Mouse (Mus musculus) right cerebral cortex, adult 2 months (tissue): Measurements from ENCODE around the gene Lrrc8c.

ENCODE experiments used
- DNase-seq, 2 experiments: peaks; one replicate each; pipeline ENCODE4 v3.0.0; 2021 to 2022; ENCODE audit warnings: low spot score in 2 of 2

The Lrrc8c gene

GRCm38 (mm10) chr5:105501136-105501535, 18.1 kb upstream of the Lrrc8c start:
- no peak for DNase-seq

- DNase-seq: no peak
Measured at GRCm38 (mm10) chr5:105508813-105509212, 10.4 kb upstream of the Lrrc8c start.

- DNase-seq: no peak
Measured at GRCm38 (mm10) chr5:105512297-105512696, 6.9 kb upstream of the Lrrc8c start.

GRCm38 (mm10) chr5:105515532-105515931, 3.7 kb upstream of the Lrrc8c start:
- DNase-seq: no peak

- DNase-seq: no peak
Measured at GRCm38 (mm10) chr5:105516290-105516689, 2.9 kb upstream of the Lrrc8c start.

- DNase-seq: no peak
Measured at GRCm38 (mm10) chr5:105517992-105518625, 1.1 kb upstream of the Lrrc8c start.

GRCm38 (mm10) chr5:105518626-105519095, 527 bp upstream of the Lrrc8c start:
- peak; percentile 39 to 48 for DNase-seq

- DNase-seq: no peak
Measured at GRCm38 (mm10) chr5:105519976-105520300, 750 bp downstream of the Lrrc8c start.

GRCm38 (mm10) chr5:105520442-105520965, 1.3 kb downstream of the Lrrc8c start:
- no peak for DNase-seq

GRCm38 (mm10) chr5:105523452-105523851, 4.3 kb downstream of the Lrrc8c start:
- DNase-seq: no peak

GRCm38 (mm10) chr5:105525004-105525403, 5.8 kb downstream of the Lrrc8c start:
- DNase-seq: no peak

- DNase-seq: no peak
Measured at GRCm38 (mm10) chr5:105526107-105526645, 7.0 kb downstream of the Lrrc8c start.

GRCm38 (mm10) chr5:105526766-105527165, 7.6 kb downstream of the Lrrc8c start:
- no peak for DNase-seq

- no peak for DNase-seq
Measured at GRCm38 (mm10) chr5:105527477-105528331, 8.5 kb downstream of the Lrrc8c start.

- no peak for DNase-seq
Measured at GRCm38 (mm10) chr5:105530576-105530975, 11.4 kb downstream of the Lrrc8c start.

- no peak for DNase-seq
Measured at GRCm38 (mm10) chr5:105535186-105535585, 16.0 kb downstream of the Lrrc8c start.

- DNase-seq: no peak
Measured at GRCm38 (mm10) chr5:105536172-105536571, 17.0 kb downstream of the Lrrc8c start.

GRCm38 (mm10) chr5:105537101-105537723, 18.0 kb downstream of the Lrrc8c start:
- DNase-seq: no peak

GRCm38 (mm10) chr5:105541051-105541450, 21.9 kb downstream of the Lrrc8c start:
- DNase-seq: no peak

GRCm38 (mm10) chr5:105545126-105545525, 25.9 kb downstream of the Lrrc8c start:
- no peak for DNase-seq

GRCm38 (mm10) chr5:105547115-105547514, 27.9 kb downstream of the Lrrc8c start:
- DNase-seq: no peak

- no peak for DNase-seq
Measured at GRCm38 (mm10) chr5:105551808-105552207, 32.6 kb downstream of the Lrrc8c start.
